Mouse (Mus musculus): ENCODE results near the gene Sod3. TPM values are rescaled to one million over a fixed set of nuclear protein-coding genes. Genes with fewer than 3 reads are reported as not detected.

The Sod3 gene
- polyA plus RNA-seq, 1 experiment from 2014 or later, result 71.0 TPM

DNA sequence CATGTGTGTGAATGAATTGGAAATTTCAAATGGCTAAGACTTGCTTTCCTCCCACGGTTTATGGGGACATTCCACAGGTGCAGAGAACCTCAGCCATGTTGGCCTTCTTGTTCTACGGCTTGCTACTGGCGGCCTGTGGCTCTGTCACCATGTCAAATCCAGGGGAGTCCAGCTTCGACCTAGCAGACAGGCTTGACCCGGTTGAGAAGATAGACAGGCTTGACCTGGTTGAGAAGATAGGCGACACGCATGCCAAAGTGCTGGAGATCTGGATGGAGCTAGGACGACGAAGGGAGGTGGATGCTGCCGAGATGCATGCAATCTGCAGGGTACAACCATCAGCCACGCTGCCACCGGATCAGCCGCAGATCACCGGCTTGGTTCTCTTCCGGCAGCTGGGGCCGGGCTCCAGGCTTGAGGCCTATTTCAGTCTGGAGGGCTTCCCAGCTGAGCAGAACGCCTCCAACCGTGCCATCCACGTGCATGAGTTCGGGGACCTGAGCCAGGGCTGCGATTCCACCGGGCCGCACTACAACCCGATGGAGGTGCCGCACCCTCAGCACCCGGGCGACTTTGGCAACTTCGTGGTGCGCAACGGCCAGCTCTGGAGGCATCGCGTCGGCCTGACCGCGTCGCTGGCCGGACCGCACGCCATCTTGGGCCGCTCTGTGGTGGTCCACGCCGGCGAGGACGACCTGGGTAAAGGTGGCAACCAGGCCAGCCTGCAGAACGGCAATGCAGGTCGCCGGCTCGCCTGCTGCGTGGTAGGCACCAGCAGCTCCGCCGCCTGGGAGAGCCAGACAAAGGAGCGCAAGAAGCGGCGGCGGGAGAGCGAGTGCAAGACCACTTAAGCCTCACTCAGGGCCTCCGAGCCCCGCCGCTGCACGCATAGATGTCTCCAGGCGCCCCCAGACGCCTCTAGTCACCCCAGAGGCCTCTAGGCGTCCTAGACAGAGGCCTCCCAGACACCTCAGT is 4.6 kb downstream of the Sod3 start:
- Histone ChIP-seq H3K4me3 (replicated peaks; ENCODE audit: low read depth, low read length) (no peak overlapping the region), H3K9ac (ENCODE audit: low read depth, low read length) (no peak overlapping the region), H3K36me3 (ENCODE audit: insufficient read depth, low read length) (no peaks in the 10 kb centered on the region), H3K9me3 (replicated peaks; ENCODE audit: low read length) (no peaks in the 10 kb centered on the region), H3K4me2 (ENCODE audit: low read length) (0 out of 2 replicates have a peak overlapping the region, but pooled peaks have one; percentile 11), H3K27ac (no peak overlapping the region), H3K4me1 (replicated peaks; ENCODE audit: insufficient read depth, low read length) (0 out of 2 replicates have a peak, but pooled peaks cover 8% of the 10 kb centered on the region), H3K27me3 (ENCODE audit: insufficient read depth, low read length) (no peaks in the 10 kb centered on the region)
- no peak for DNase-seq (ENCODE audit: low spot score)
- TF ChIP-seq CTCF (IDR thresholded peaks at IDR 0.05; ENCODE audit: low read depth), result no peak
- no peak for ATAC-seq (replicated peaks; ENCODE audit: low FRiP score, low read depth)
- 60% methylated on average over 63 of the region's 63 CpGs for WGBS

DNA sequence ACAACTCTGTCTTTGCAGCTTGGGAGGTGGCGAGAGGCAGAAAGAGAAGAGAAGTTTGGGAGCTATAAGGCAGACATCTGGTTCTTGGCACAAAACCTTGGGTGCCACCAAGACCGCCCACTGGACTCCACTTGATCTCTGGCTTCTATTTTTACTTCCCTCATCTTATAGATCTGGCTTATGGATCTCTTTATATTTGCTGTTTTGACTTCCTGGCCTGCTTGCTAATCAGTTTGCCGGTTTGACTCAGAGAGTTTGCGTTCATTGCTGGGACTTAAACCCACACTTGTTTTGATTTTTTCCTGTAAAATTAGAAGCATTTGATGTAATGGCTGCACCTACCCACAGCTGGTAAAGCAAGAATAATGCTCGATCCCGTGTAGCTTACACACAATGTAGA is 7.3 kb downstream of the Sod3 start:
- 89% methylated on average over 6 of the region's 6 CpGs for WGBS
- ATAC-seq (replicated peaks; ENCODE audit: low FRiP score, low read depth), result no peak
- Histone ChIP-seq H3K27ac (no peak overlapping the region), H3K4me3 (replicated peaks; ENCODE audit: low read depth, low read length) (no peak overlapping the region), H3K4me1 (replicated peaks; ENCODE audit: insufficient read depth, low read length) (no peaks in the 10 kb centered on the region), H3K9ac (ENCODE audit: low read depth, low read length) (no peak overlapping the region), H3K27me3 (ENCODE audit: insufficient read depth, low read length) (no peaks in the 10 kb centered on the region), H3K4me2 (ENCODE audit: low read length) (no peak overlapping the region), H3K9me3 (replicated peaks; ENCODE audit: low read length) (no peaks in the 10 kb centered on the region), H3K36me3 (ENCODE audit: insufficient read depth, low read length) (no peaks in the 10 kb centered on the region)
- DNase-seq (ENCODE audit: low spot score), result no peak
- no peak for TF ChIP-seq CTCF (IDR thresholded peaks at IDR 0.05; ENCODE audit: low read depth)

DNA sequence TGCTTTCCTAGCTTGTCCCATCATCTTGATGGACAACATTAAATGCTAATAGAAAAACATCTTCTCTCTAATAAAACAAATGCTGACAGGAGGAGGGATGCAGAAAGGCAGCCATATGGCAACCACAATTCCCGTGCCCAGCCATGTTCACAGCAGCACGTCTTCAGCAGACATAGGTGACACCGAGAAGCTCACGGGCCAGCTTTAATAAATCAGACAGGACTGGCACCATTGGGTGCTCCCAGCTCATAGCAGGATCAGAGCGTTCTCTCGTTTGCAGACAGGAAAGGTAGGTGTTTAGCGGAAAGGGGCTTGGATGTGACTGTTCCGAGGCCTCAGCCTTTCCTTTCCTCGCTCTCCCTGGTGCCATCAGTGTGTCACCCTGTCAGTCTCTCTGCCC is 12.3 kb downstream of the Sod3 start:
- TF ChIP-seq CTCF (IDR thresholded peaks at IDR 0.05; ENCODE audit: low read depth), result no peak
- H3K4me2 ChIP-seq (ENCODE audit: low read length), result no peak overlapping the region
- ATAC-seq (replicated peaks; ENCODE audit: low FRiP score, low read depth) (no peak), DNase-seq (ENCODE audit: low spot score) (no peak)
- WGBS, result 71% methylated on average over 9 of the region's 9 CpGs
- no peaks in the 10 kb centered on the region for H3K4me1 ChIP-seq (replicated peaks; ENCODE audit: insufficient read depth, low read length)
- no peaks in the 10 kb centered on the region for H3K36me3 ChIP-seq (ENCODE audit: insufficient read depth, low read length)
- H3K9me3 ChIP-seq (replicated peaks; ENCODE audit: low read length), result no peaks in the 10 kb centered on the region
- H3K27ac ChIP-seq, result no peak overlapping the region
- H3K4me3 ChIP-seq (replicated peaks; ENCODE audit: low read depth, low read length), result no peak overlapping the region
- no peak overlapping the region for H3K9ac ChIP-seq (ENCODE audit: low read depth, low read length)
- H3K27me3 ChIP-seq (ENCODE audit: insufficient read depth, low read length), result no peaks in the 10 kb centered on the region

DNA sequence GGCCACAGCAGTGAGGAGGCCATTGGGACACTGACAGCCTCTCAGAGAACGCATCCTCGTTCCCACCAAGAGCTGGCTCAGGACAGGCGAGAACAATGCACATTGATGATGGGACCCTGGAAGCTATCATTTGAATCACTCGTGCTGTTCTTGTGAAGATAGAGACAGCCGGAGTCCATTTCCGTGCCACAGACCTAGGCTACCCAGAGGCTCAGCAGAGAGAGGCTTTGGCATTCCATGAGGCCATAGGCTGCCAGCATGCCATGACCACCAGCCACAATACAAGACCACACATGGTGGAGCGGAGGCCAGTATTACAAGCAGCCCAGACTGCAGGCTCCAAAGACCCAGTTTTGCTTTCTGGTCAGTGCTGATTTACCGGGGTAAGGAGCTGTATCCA is 19.2 kb downstream of the Sod3 start:
- H3K4me1 ChIP-seq (replicated peaks; ENCODE audit: insufficient read depth, low read length), result no peaks in the 10 kb centered on the region
- H3K4me2 ChIP-seq (ENCODE audit: low read length), result no peak overlapping the region
- H3K9ac ChIP-seq (ENCODE audit: low read depth, low read length), result no peak overlapping the region
- no peak for DNase-seq (ENCODE audit: low spot score)
- H3K36me3 ChIP-seq (ENCODE audit: insufficient read depth, low read length), result no peaks in the 10 kb centered on the region
- no peaks in the 10 kb centered on the region for H3K9me3 ChIP-seq (replicated peaks; ENCODE audit: low read length)
- ATAC-seq (replicated peaks; ENCODE audit: low FRiP score, low read depth), result no peak
- no peak overlapping the region for H3K4me3 ChIP-seq (replicated peaks; ENCODE audit: low read depth, low read length)
- H3K27ac ChIP-seq, result no peak overlapping the region
- TF ChIP-seq CTCF (IDR thresholded peaks at IDR 0.05; ENCODE audit: low read depth), result no peak
- H3K27me3 ChIP-seq (ENCODE audit: insufficient read depth, low read length), result no peaks in the 10 kb centered on the region
- 86% methylated on average over 8 of the region's 8 CpGs for WGBS

DNA sequence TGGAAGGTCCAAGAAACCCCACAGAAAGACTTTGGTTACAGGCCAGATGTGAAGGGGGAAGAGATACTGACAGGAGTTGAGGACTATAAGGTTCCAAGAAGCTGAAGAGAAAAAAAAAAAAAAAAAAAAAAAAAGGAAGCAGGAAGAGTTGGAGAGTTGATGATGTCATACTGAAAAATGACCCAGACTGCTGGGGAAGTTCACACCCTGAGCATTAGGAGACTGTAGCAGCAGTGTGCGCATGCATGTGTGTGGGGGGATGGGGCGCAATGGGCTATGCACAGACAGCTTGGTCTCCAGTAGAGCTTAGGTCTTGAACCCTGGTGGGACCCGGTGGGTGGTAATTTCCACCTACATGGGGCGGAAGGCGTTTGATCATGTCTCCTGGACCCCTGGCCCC is 20.2 kb downstream of the Sod3 start:
- TF ChIP-seq CTCF (IDR thresholded peaks at IDR 0.05; ENCODE audit: low read depth), result no peak
- WGBS, result 82% methylated on average over 5 of the region's 5 CpGs
- Histone ChIP-seq H3K4me2 (ENCODE audit: low read length) (no peak overlapping the region), H3K9me3 (replicated peaks; ENCODE audit: low read length) (no peaks in the 10 kb centered on the region), H3K27me3 (ENCODE audit: insufficient read depth, low read length) (no peaks in the 10 kb centered on the region), H3K36me3 (ENCODE audit: insufficient read depth, low read length) (no peaks in the 10 kb centered on the region), H3K9ac (ENCODE audit: low read depth, low read length) (no peak overlapping the region), H3K4me3 (replicated peaks; ENCODE audit: low read depth, low read length) (no peak overlapping the region), H3K27ac (no peak overlapping the region), H3K4me1 (replicated peaks; ENCODE audit: insufficient read depth, low read length) (no peaks in the 10 kb centered on the region)
- ATAC-seq (replicated peaks; ENCODE audit: low FRiP score, low read depth) (no peak), DNase-seq (ENCODE audit: low spot score) (no peak)

DNA sequence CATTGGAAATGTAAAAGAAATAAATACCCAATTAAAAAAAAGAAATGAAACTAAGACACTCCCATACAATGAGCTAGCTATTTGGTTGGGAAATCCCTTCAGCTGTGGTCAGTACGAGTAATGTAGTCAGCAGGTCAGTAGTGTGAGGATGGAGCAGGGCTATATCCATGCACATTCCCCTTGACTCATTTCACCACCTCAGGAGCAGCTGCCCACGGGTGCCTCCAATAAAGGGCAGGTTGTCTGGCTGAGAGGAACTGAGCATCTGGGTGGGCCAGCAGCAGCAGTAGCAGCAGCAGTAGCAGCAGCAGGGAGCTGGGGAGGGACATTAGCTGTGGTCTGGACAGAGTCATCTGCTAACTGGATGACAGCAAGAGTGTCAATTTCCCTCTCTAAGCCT is 22.4 kb downstream of the Sod3 start:
- Histone ChIP-seq H3K27me3 (ENCODE audit: insufficient read depth, low read length) (no peaks in the 10 kb centered on the region), H3K4me1 (replicated peaks; ENCODE audit: insufficient read depth, low read length) (no peaks in the 10 kb centered on the region), H3K9me3 (replicated peaks; ENCODE audit: low read length) (no peaks in the 10 kb centered on the region), H3K4me2 (ENCODE audit: low read length) (no peak overlapping the region), H3K9ac (ENCODE audit: low read depth, low read length) (no peak overlapping the region), H3K36me3 (ENCODE audit: insufficient read depth, low read length) (0 out of 2 replicates have a peak, but pooled peaks cover 4% of the 10 kb centered on the region), H3K4me3 (replicated peaks; ENCODE audit: low read depth, low read length) (no peak overlapping the region), H3K27ac (no peak overlapping the region)
- TF ChIP-seq CTCF (IDR thresholded peaks at IDR 0.05; ENCODE audit: low read depth), result no peak
- DNase-seq (ENCODE audit: low spot score) (no peak), ATAC-seq (replicated peaks; ENCODE audit: low FRiP score, low read depth) (no peak)
- 70% methylated on average over 2 of the region's 2 CpGs for WGBS

Data from kidney, postnatal 0 days (tissue).